Mouse (Mus musculus) layer of hippocampus, adult 8-10 months (tissue): ENCODE data around the gene Fer. TPM values are rescaled to one million over a fixed set of nuclear protein-coding genes. Genes with fewer than 3 reads are reported as not detected.

Source experiments
- DNase-seq, 2 experiments: peaks; one replicate each; pipeline ENCODE4 v3.0.0; 2022; ENCODE audit warnings: low spot score in 2 of 2
- total RNA-seq, 4 experiments: library from RNA; stranded (reverse); gene quantifications; 2 replicates each; pipeline ENCODE4 v1.2.4; 2022

The Fer gene
- total RNA-seq, 4 experiments from 2014 or later = 30.9 to 34.4 (median 32.5) TPM

DNA sequence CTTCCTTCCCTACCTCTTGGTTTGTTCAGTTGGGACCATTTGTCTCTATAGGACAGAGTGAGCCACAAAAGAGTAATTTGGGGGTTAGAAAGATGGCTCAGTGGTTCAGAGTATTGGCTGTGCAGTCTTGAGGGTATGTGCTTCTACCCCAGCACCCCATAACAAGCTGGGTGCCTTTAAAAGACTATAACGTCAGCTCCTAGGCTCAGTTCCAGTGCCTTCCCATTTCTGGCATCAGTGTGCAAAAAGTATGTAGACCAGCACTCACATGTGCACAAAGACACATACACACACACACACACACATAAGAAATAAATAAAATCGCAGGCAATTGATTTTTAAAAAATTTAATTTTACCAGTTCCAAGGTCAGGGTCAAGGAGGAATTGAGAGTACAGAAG, 222.6 kb downstream of the Fer start:
- no peak for DNase-seq

DNA sequence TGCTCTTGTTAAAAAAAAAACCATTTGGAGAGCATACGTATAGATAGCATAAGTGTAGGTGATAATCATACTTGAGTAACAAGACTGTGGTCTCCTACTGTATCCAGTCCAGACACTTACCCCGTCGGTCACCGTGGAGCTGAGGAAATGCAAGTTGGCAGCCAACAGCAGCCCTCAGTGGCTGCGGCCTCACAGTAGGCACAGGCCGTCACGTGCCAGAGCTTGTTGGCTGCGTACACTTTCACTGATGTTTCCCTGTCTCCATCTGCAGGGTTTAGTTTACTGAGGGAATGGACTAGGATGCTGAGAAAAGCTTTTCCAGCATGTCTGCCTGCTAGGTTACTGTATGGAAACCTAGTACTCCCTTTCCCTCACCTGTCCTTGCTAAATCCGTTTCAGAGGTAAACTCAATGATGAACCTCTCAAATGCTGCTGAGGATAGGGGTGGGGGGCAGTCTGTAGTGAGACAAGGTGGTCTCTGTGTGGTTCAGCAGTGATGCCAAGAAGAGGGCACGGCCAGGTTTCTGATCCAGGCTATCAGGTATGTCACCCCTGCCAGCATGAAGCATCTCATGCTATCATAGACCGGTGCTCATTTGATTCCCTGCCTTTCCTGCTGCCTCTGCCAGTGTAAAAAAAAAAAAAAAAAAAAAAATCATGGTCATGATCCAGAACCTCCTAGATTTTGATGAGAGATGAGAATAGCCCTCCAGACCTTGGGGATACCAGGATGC, 224.2 kb downstream of the Fer start:
- DNase-seq = no peak

GRCm38 (mm10) chr17:64087871-64088270, 225.0 kb downstream of the Fer start:
- no peak for DNase-seq

GRCm38 (mm10) chr17:64093716-64094115, 230.9 kb downstream of the Fer start:
- no peak for DNase-seq

- no peak for DNase-seq
These were observed 233.9 kb downstream of the Fer start for GRCm38 (mm10) chr17:64096811-64097210.

- no peak for DNase-seq
These were observed 235.0 kb downstream of the Fer start for GRCm38 (mm10) chr17:64097788-64098359.

- DNase-seq = no peak
These were observed 236.7 kb downstream of the Fer start for GRCm38 (mm10) chr17:64099395-64100171.

DNA sequence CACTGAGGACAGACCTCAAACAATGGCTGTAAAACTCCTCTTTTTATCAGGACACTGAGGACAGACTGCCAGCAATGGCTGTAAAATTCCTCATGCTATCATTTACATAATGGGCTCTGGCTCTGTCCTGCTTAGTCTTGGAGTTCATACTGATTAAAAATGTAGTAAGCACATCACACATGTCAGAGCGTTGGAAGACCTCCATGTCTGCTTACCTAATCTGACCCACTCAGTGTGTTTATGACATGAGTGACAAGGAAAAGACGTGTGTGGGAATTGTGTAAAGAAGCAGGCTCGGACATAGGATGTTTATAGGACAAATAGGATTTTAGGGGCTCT, 237.3 kb downstream of the Fer start:
- no peak for DNase-seq

DNA sequence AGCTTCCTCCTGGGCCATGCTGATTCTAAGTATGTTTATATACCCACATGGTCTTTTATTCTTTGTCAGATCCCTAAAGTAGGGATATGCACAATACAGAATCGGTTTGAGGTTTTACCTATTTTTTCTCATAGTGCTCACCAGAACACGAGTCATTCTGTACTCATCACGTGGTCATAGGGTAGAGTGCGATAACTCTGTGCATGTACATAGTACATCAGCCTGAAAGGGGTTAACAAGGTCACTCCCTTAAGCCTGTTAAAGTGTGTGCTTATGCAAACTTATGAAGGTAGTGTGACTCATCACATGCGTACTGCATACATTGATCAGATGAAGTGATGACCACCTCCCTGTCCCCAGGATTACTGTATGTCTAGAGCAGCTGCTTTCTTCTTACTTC, 245.9 kb downstream of the Fer start:
- DNase-seq = no peak

DNA sequence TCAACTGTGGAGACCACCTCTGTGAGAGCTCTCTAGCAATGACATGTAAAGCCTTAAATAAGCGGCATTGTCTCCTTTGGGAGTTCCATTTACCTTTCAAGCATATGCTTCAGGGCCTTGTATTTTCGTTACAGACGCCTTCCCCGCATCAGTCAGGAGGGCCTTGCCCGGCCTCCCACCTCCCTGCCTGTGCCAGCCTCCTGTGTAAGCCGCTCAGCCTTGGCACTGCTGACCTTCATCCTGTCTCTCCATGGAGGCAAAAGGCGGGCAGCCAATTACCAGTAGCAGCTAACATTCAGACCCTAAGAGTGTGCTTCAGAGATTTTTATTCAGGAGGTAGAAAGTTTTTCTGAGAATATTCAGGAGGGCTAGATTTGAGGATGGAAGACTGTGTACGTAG, 247.0 kb downstream of the Fer start:
- no peak for DNase-seq

GRCm38 (mm10) chr17:64113625-64114024, 250.8 kb downstream of the Fer start:
- no peak for DNase-seq

DNA sequence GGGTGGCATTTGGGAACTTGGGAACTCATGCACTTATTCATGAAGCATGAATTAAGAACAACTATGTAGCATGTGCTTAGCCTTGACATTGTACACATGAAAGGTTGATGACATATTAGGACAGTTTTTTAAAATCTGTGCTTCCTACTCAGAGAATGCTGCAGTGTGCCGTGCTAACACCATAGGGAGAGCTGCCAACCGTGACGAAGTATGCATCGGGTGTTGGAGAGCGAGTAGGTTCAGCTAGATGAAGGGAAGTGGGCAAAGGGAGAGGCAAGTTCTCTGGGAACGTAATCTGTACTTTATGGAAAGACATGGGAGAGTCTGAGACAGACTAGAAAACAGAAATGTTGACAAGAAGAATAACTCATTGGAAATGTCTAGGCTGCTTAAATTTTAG, 253.9 kb downstream of the Fer start:
- DNase-seq = no peak

DNA sequence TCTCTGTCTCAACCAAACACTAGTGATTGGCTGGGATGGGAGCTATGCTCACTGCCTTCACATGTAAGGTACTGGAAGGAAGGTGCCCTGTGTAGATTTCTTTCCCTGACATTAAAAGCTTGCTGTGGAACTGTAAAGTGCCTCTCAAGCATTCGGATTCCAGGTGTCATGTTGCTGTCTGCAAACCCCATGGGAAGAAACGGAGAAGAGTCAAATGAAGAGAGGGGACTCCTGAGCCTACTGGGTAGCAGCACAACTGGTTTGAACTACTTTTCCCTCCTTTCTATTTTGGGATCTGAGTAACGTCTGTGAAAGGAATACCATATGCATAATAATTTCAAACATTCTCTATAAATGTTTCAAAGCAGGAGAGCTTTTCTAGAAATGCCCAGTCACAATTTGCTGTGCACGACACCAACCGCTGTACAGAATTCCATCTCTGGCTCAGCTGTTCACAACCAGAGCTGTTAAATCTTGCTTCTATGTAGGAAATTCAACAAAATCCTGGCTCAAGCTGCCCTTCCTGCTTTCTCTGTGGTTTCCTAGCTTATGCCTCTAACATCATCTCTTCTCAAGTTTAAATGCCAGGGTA, 256.9 kb downstream of the Fer start:
- no peak for DNase-seq

GRCm38 (mm10) chr17:64122556-64122955, 259.7 kb downstream of the Fer start:
- no peak for DNase-seq

- no peak for DNase-seq
These were observed 260.9 kb downstream of the Fer start for GRCm38 (mm10) chr17:64123732-64124131.

- DNase-seq = no peak
These were observed 264.0 kb downstream of the Fer start for GRCm38 (mm10) chr17:64126904-64127303.

GRCm38 (mm10) chr17:64129750-64130149, 266.9 kb downstream of the Fer start:
- DNase-seq = no peak

DNA sequence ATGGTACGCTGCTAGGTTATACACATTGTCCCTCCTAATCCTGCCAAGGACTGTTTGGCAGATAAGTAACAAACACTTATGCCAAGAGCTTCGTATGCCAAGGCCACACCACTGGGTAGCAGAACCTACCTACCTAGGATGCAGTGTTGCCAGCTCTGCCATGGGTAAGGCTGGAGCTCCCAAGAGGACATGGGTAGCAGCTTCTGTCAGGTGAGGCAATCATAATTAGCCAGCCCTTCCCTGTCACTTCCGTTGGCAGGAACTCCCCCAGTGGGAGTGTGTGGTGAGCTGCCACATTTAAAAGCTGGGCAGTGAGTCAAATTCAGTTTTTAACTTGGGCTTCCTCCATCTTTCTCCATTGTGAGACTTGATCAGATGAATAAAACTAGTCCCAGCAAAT, 267.5 kb downstream of the Fer start:
- peak; percentile 63 to 77 for DNase-seq

- no peak for DNase-seq
These were observed 269.3 kb downstream of the Fer start for GRCm38 (mm10) chr17:64132183-64132582.

DNA sequence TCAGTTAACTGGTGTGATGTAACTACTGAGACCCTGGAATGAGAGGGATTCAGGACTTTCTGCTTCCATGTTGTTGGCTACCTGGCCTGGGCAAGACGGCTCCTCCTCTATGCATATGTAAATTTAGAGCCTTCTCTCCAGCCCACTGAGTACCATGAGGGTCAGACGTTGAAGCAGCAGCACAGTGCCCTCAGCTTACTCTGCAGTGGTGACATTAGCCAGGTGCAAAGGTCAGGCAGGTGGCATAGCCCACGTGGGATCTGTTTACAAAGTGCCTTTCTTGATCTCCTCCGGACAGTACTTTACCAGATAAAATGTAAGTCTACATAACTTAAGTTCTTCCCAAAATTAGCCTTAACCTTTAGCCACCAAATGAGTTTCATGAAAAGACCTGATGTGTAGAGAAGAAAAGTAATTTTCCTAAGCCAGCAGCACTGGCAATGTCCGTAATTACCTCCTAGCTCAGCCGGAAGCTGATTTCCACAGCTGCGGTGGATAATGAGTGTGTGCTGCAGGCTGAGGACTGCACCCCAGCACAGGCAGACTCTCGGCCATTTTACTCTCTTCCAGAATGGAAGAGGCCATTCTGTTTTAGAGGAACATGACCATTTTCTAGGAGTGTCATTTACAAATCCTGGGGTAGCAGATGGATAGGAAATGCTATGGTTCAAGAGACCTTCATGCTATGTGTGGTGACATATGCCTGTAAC, 273.2 kb downstream of the Fer start:
- DNase-seq = no peak

- no peak for DNase-seq
These were observed 275.3 kb downstream of the Fer start for GRCm38 (mm10) chr17:64138036-64138717.
